Mouse (Mus musculus) neural tube, embryonic 11.5 days (tissue): ENCODE measurements at regions not wholly inside any gene's neighbourhood (a gene's known extent, or its start where the extent isn't known, plus 50 kb on each side); places are given as distances from the start of the nearest gene placed in this dataset.
"Not testable (repeated sequence)": the region's sequence is repeated elsewhere in the genome, so short reads cannot be mapped to it uniquely, and the experiment has no call there.

Experiments
- ATAC-seq: fragments of 200-750 bp; cut with Nextera tagmentation; 2 replicates; pipeline ENCODE4 v1.8.0; 2017; ENCODE audit warnings: moderate number of reproducible peaks, mild to moderate bottlenecking, moderate TSS enrichment, moderate library complexity; ENCODE audit not compliant: insufficient read depth, low FRiP score, low TSS enrichment
- DNase-seq: peaks from one replicate; pipeline ENCODE4 v3.0.0-alpha.2; 2015; ENCODE audit warnings: low spot score
- H3K27ac ChIP-seq: fragments of 300-500 bp; sonication (generic); 2 replicates; pipeline ENCODE4 v1.5.1; 2014; ENCODE audit warnings: low read depth, mild to moderate bottlenecking, low read length
- H3K27me3 ChIP-seq: fragments of 300-500 bp; sonication (generic); 2 replicates; pipeline ENCODE4 v1.6.1; 2014; ENCODE audit warnings: mild to moderate bottlenecking, low read length, mixed read lengths; ENCODE audit not compliant: control insufficient read depth, insufficient read depth
- H3K36me3 ChIP-seq: fragments of 300-500 bp; sonication (generic); 2 replicates; pipeline ENCODE4 v1.6.1; 2014; ENCODE audit warnings: mild to moderate bottlenecking, low read length, moderate library complexity, mixed read lengths; ENCODE audit not compliant: control insufficient read depth, insufficient read depth
- H3K4me1 ChIP-seq: fragments of 300-500 bp; sonication (generic); 2 replicates; pipeline ENCODE4 v1.6.1; 2014; ENCODE audit warnings: low read length, mixed read lengths; ENCODE audit not compliant: control insufficient read depth, insufficient read depth
- H3K4me2 ChIP-seq: fragments of 300-500 bp; sonication (generic); 2 replicates; pipeline ENCODE4 v1.6.1; 2014; ENCODE audit warnings: low read depth, mild to moderate bottlenecking, moderate library complexity
- H3K4me3 ChIP-seq: fragments of 300-500 bp; sonication (generic); 2 replicates; pipeline ENCODE4 v1.5.1; 2014; ENCODE audit warnings: low read depth, low read length
- H3K9ac ChIP-seq: fragments of 300-500 bp; sonication (generic); 2 replicates; pipeline ENCODE4 v1.6.1; 2014; ENCODE audit warnings: mild to moderate bottlenecking, low read length
- H3K9me3 ChIP-seq: fragments of 300-500 bp; sonication (generic); 2 replicates; pipeline ENCODE4 v1.6.1; 2016; ENCODE audit warnings: low read length; ENCODE audit not compliant: control insufficient read depth
- WGBS: fragments of 180-500 bp; shearing (Covaris S2); extraction: QIAGEN DNeasy Blood & Tissue Kit; methylation state at CpG from one replicate; pipeline ENCODE4 v1.1.7; 2014; 5-methylcytosine and 5-hydroxymethylcytosine counted together

GRCm38 (mm10) chr5:45382804-45383203 is 67.2 kb downstream of the Qdpr start:
- Histone ChIP-seq H3K36me3 (no peaks in the 10 kb centered on the region), H3K4me2 (no peak overlapping the region), H3K27ac (no peak overlapping the region), H3K4me3 (no peak overlapping the region), H3K9ac (no peak overlapping the region), H3K4me1 (no peaks in the 10 kb centered on the region), H3K9me3 (no peaks in the 10 kb centered on the region), H3K27me3 (no peaks in the 10 kb centered on the region)
- ATAC-seq (no peak), DNase-seq (no peak)
- 79% methylated on average over 2 of the region's 2 CpGs for WGBS

- Histone ChIP-seq H3K4me3 (no peak overlapping the region), H3K4me2 (no peak overlapping the region), H3K36me3 (no peaks in the 10 kb centered on the region), H3K4me1 (no peaks in the 10 kb centered on the region), H3K27me3 (no peaks in the 10 kb centered on the region), H3K9ac (no peak overlapping the region), H3K9me3 (no peaks in the 10 kb centered on the region), H3K27ac (no peak overlapping the region)
- ATAC-seq (no peak), DNase-seq (no peak)
- WGBS = 12% methylated on average over 2 of the region's 2 CpGs
Measured at GRCm38 (mm10) chr5:45378486-45378885, 71.5 kb downstream of the Qdpr start.

DNA sequence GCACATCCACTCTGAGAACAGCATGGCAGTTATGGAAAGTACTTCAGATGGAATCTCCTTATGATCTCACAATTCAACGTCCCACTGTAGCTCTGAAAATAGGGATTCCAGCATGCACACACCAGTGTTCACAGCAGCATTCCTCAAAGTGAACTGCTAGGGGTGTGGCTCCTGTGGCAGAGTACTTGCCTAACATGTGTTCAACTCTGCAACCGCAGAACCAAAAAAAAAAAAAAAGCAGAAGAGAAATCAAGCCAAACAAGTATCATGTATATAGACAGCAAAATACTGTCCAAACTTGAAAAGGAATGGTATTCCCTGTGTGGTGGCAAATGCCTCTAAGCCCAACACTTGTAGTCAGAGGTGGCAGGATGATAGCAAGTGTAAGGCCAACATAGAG is 77.0 kb downstream of the Qdpr start:
- H3K4me1 ChIP-seq = no peaks in the 10 kb centered on the region

GRCm38 (mm10) chr5:45368451-45368850 is 81.6 kb downstream of the Qdpr start:
- H3K36me3 ChIP-seq = no peaks in the 10 kb centered on the region
- H3K4me3 ChIP-seq = no peak overlapping the region
- H3K27ac ChIP-seq = no peak overlapping the region
- no peak for DNase-seq
- H3K9ac ChIP-seq = no peak overlapping the region
- ATAC-seq = no peak
- WGBS = 41% methylated on average over 6 of the region's 6 CpGs
- no peaks in the 10 kb centered on the region for H3K27me3 ChIP-seq
- H3K4me1 ChIP-seq = no peaks in the 10 kb centered on the region
- H3K9me3 ChIP-seq = no peaks in the 10 kb centered on the region
- H3K4me2 ChIP-seq = no peak overlapping the region

More for the DNA sequence above, 77.0 kb downstream of the Qdpr start:
- ATAC-seq (no peak), DNase-seq (no peak)
- Histone ChIP-seq H3K9me3 (no peaks in the 10 kb centered on the region), H3K4me2 (no peak overlapping the region), H3K27ac (no peak overlapping the region), H3K36me3 (no peaks in the 10 kb centered on the region), H3K27me3 (no peaks in the 10 kb centered on the region), H3K4me3 (no peak overlapping the region), H3K9ac (no peak overlapping the region)
- 95% methylated on average over 2 of the region's 2 CpGs for WGBS

- H3K4me1 ChIP-seq = no peaks in the 10 kb centered on the region
- DNase-seq (no peak), ATAC-seq (no peak)
- no peaks in the 10 kb centered on the region for H3K27me3 ChIP-seq
- no peak overlapping the region for H3K4me2 ChIP-seq
- no peak overlapping the region for H3K4me3 ChIP-seq
- H3K9ac ChIP-seq = no peak overlapping the region
- no peaks in the 10 kb centered on the region for H3K9me3 ChIP-seq
- no peaks in the 10 kb centered on the region for H3K36me3 ChIP-seq
- no peak overlapping the region for H3K27ac ChIP-seq
Measured at GRCm38 (mm10) chr5:45360189-45360588, 89.8 kb downstream of the Qdpr start.

DNA sequence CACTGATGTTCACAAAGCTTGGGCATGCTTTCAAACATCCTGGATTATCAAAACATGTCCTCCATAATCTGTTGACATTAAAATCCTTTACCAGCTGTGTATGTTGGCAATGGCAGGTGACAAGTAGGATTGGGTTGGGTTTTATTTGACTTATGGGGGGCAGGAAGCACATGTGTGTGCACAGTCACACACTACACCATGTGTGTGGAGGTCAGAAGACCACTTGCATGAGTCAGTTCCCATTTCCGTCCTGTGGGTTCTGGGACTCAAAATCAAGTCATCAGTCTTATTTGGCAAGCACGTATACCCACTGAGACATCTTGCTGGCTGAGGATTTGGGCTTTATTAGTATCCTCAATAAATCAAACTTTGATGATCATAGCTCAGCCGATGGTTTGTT is 109.6 kb downstream of the Qdpr start:
- ATAC-seq (no peak), DNase-seq (no peak)
- H3K36me3 ChIP-seq = no peaks in the 10 kb centered on the region
- WGBS = 83% methylated on average over 3 of the region's 3 CpGs
- no peak overlapping the region for H3K27ac ChIP-seq
- H3K9me3 ChIP-seq = no peaks in the 10 kb centered on the region
- no peak overlapping the region for H3K4me3 ChIP-seq
- H3K4me2 ChIP-seq = no peak overlapping the region
- no peaks in the 10 kb centered on the region for H3K4me1 ChIP-seq
- H3K9ac ChIP-seq = no peak overlapping the region
- no peaks in the 10 kb centered on the region for H3K27me3 ChIP-seq

DNA sequence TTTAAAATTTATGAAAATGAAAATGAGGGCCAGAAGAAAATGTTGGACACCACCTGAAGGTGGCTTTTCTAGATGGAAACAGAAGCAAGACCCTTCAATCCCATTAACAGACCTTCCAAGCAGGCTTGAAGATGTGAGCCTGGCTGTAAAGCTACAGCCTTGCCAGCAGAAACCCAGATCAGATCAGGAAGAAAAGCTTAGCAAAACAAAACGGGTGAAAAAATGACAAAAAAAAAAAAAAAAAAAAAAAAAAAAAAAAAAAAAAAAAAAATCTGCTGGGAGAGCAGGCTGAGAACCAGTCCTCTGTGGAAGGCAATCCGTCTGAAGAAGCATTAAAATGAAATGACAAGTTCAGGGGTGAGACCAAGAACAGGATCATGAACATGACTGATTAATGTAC is 113.2 kb downstream of the Qdpr start:
- Histone ChIP-seq H3K36me3 (no peaks in the 10 kb centered on the region), H3K4me1 (no peaks in the 10 kb centered on the region), H3K9me3 (no peaks in the 10 kb centered on the region), H3K4me2 (no peak overlapping the region), H3K27ac (no peak overlapping the region), H3K9ac (no peak overlapping the region), H3K4me3 (no peak overlapping the region), H3K27me3 (no peaks in the 10 kb centered on the region)
- ATAC-seq (no peak), DNase-seq (no peak)
- WGBS = 73% methylated on average over 2 of the region's 2 CpGs

- not testable (repeated sequence) for H3K27me3 ChIP-seq
Measured at GRCm38 (mm10) chr5:45324468-45324867, 125.6 kb downstream of the Qdpr start.

GRCm38 (mm10) chr5:45323500-45323899 is 126.5 kb downstream of the Qdpr start:
- Histone ChIP-seq H3K4me1 (no peaks in the 10 kb centered on the region), H3K27ac (no peak overlapping the region), H3K4me2 (no peak overlapping the region), H3K9ac (no peak overlapping the region), H3K9me3 (no peaks in the 10 kb centered on the region), H3K4me3 (no peak overlapping the region), H3K36me3 (no peaks in the 10 kb centered on the region), H3K27me3 (no peaks in the 10 kb centered on the region)
- ATAC-seq (no peak), DNase-seq (no peak)
- WGBS = 93% methylated on average over 4 of the region's 4 CpGs

More at GRCm38 (mm10) chr5:45324468-45324867, 125.6 kb downstream of the Qdpr start:
- not testable (repeated sequence) for ATAC-seq, H3K9ac ChIP-seq, H3K4me1 ChIP-seq, H3K27ac ChIP-seq, DNase-seq, H3K36me3 ChIP-seq, H3K4me3 ChIP-seq, H3K4me2 ChIP-seq, H3K9me3 ChIP-seq
- 65% methylated on average over 2 of the region's 2 CpGs for WGBS
